Mouse (Mus musculus) right cerebral cortex, postnatal 4 days (tissue): ENCODE measurements around the gene Tor1b.
"Not testable (repeated sequence)": the region's sequence is repeated elsewhere in the genome, so short reads cannot be mapped to it uniquely, and the experiment has no call there.

Experiments
- DNase-seq: peaks from one replicate; pipeline ENCODE4 v3.0.0-alpha.2; 2022

Tor1b gene

GRCm38 (mm10) chr2:30933032-30933431, 19.7 kb upstream of the Tor1b start:
- no peak for DNase-seq

- DNase-seq: peak; percentile 76
Measured at GRCm38 (mm10) chr2:30933917-30934450, 18.8 kb upstream of the Tor1b start.

- DNase-seq: no peak
Measured at GRCm38 (mm10) chr2:30936808-30937207, 16.0 kb upstream of the Tor1b start.

GRCm38 (mm10) chr2:30937731-30938130, 15.0 kb upstream of the Tor1b start:
- no peak for DNase-seq

- DNase-seq: no peak
Measured at GRCm38 (mm10) chr2:30938574-30938991, 14.2 kb upstream of the Tor1b start.

GRCm38 (mm10) chr2:30941586-30941985, 11.2 kb upstream of the Tor1b start:
- DNase-seq: no peak

- DNase-seq: not testable (repeated sequence)
Measured at GRCm38 (mm10) chr2:30942116-30942515, 10.6 kb upstream of the Tor1b start.

GRCm38 (mm10) chr2:30942603-30943011, 10.2 kb upstream of the Tor1b start:
- no peak for DNase-seq

- no peak for DNase-seq
Measured at GRCm38 (mm10) chr2:30952457-30952823, 319 bp upstream of the Tor1b start.

- DNase-seq: no peak
Measured at GRCm38 (mm10) chr2:30954797-30955196, 2.0 kb downstream of the Tor1b start.

- no peak for DNase-seq
Measured at GRCm38 (mm10) chr2:30957511-30957910, 4.8 kb downstream of the Tor1b start.

- no peak for DNase-seq
Measured at GRCm38 (mm10) chr2:30958726-30959125, 6.0 kb downstream of the Tor1b start.

GRCm38 (mm10) chr2:30959856-30960255, 7.1 kb downstream of the Tor1b start:
- DNase-seq: no peak

GRCm38 (mm10) chr2:30962570-30963254, 10.0 kb downstream of the Tor1b start:
- DNase-seq: no peak

- no peak for DNase-seq
Measured at GRCm38 (mm10) chr2:30965627-30966026, 12.9 kb downstream of the Tor1b start.

- no peak for DNase-seq
Measured at GRCm38 (mm10) chr2:30966826-30967225, 14.1 kb downstream of the Tor1b start.

GRCm38 (mm10) chr2:30967352-30968327, 14.9 kb downstream of the Tor1b start, which contains the start of gene Tor1a:
Gene Tor1a (minus strand): TSS chr2:30967933.
- peak; percentile 88 for DNase-seq

GRCm38 (mm10) chr2:30981790-30982513, 29.2 kb downstream of the Tor1b start, which contains the start of the genes BC005624 and Usp20:
Gene BC005624 (minus strand): TSS chr2:30982201.
Gene Usp20 (plus strand): TSS chr2:30982279.
- peak; percentile 98 for DNase-seq

- no peak for DNase-seq
Measured at GRCm38 (mm10) chr2:30983024-30983423, 30.3 kb downstream of the Tor1b start.

GRCm38 (mm10) chr2:30985111-30986020, 32.6 kb downstream of the Tor1b start:
- DNase-seq: no peak

- no peak for DNase-seq
Measured at GRCm38 (mm10) chr2:30990221-30990620, 37.5 kb downstream of the Tor1b start.

- DNase-seq: no peak
Measured at GRCm38 (mm10) chr2:30994853-30995252, 42.1 kb downstream of the Tor1b start.
